Mouse (Mus musculus) neutrophil, adult 5-6 weeks (primary cell): ENCODE results near the gene Fam181a. TPM values are rescaled to one million over a fixed set of nuclear protein-coding genes. Genes with fewer than 3 reads are reported as not detected.

Experiments
- ATAC-seq: fragments of 151-379, 151-347 bp; 2 replicates; pipeline ENCODE4 v1.8.0; 2017; ENCODE audit warnings: mild to moderate bottlenecking, moderate TSS enrichment; ENCODE audit not compliant: insufficient number of reproducible peaks, poor library complexity, low FRiP score, severe bottlenecking; ENCODE audit errors: extremely low read depth
- total RNA-seq: library from RNA; stranded (forward); fragments of 200-1000 nt; gene quantifications from 2 replicates; pipeline ENCODE4 v1.2.3, GENCODE M21; 2017

Gene Fam181a
- total RNA-seq, 1 experiment from 2014 or later, result not detected

DNA sequence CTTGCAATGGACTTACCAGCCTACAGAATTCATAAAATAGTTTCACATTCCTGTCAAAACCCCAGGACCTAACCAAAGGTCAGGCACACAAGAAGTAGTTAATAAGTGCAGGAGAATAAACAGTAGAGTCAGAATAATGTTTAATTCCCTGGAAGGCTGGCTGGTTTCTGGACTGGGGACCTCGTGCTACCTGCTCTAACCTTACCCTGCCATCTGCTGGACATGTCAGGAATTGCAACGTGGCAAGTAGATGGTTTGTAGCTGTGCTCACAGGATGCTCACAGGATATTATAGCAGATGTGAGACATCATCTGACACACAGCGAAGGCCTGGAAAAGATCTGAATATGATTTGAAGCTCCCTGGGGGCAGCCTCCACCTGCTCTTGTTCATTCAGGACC is 37.7 kb downstream of the Fam181a start:
- ATAC-seq, result peak; percentile 77

DNA sequence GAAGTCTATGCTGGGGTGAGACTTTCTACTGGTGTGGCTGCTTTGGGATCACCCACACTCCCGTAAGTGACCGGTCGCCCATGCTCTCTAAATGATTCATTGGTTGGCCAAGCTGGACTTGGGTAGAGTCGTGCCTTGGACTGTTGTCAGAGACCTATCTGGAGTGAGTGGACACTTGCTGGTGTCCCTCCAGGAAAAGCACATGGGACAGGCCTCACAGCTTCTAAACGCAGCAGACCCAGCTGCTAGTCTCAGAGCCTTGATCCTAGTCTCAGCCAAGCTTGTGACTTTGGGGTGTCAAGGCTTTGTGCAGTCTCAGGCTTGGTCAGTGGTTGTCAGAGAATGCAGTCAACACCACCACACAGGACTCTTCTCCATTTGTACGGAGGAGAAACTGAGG is 42.0 kb downstream of the Fam181a start:
- ATAC-seq, result no peak

DNA sequence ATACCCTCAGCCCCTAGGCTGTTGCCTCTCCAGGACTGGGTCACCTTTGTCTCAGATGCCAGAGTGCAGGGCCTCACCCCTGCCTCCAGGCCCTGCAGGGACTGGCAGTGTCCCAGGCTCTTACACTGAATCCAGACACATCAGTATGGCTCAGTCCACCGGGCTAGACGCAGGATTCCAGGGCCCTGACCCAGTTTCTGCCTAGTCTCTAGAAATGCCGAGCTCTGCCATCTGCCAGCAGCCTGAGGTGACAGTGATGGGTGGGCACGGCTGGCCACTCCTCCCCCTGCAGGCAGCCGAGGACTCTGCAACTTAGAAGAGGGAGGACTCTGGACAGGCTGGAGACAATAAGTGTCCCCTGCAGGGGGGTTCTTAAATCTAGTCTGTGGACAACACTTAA is 42.8 kb downstream of the Fam181a start:
- ATAC-seq, result 0 out of 2 replicates have a peak, but pooled peaks have one; percentile 23

DNA sequence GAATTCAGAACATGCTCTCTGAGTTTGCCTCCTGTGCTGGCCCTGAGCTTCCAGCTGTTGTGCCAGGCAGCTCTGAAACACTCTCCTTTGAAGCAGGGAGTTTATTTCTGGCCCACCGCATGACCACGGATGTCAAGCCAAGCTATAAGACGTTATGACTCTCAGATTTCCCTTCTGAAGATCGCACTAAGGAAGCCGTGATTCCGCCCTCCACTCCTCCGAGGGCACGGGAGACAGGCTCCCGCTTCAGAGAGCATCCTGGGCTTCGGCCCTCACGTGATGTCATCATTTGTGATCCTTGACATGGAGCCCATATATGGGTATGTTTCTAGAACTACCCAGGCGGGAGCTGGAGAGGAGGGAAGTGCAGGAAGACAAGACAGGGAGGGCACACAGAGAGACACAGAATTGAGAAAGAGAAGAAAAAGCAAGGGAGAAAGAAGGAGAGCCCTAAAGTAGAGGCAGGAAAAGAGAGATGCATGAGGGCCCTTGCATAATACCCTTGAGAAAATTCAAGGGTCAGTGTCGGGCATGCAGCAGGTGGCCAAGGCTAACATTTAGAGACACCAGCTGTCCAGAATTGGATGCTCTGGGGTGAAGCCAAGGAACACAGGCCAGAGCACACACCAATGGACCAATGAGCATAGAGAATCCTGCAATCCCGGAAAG is 45.1 kb downstream of the Fam181a start, which contains the start of gene Asb2:
TSS of gene Asb2 (minus strand) at position 256 of the 669 bp plus-strand sequence.
- ATAC-seq, result no peak

DNA sequence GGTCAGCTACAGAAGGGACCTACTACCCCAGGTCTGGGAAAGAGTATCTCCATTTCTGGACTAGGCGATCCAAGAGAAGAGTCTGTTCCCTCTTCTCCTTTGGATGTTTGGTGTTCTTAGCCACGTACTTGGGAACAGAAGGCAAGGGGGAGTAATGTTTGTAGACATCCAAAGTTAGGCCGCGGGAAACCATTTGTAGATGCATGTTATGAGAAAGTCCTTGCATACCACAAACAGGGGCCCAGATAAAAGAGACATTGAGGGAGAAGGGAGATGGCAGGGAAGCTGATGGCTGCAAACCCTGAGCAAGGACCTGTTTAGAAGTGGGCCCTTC is 45.6 kb downstream of the Fam181a start:
- no peak for ATAC-seq

DNA sequence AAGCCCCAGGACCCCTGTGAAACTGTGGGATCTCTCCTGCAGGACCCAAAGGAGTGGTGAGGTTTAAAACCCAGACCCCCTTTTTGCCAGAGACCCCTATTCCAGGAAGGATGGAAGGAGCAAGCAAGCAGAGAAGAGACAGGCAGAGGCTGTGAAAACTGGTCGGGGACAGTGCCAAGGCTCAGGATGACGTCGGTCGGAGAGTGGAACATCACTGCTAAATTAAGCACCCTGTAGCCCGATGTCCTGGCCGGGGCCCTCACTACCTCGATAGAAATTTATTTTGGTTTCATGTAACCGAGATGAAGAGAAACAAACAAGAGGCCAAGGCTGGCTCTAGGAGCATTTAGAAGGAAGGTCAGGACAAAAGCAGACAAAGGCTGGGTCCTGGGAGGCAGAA is 47.4 kb downstream of the Fam181a start:
- ATAC-seq, result no peak

DNA sequence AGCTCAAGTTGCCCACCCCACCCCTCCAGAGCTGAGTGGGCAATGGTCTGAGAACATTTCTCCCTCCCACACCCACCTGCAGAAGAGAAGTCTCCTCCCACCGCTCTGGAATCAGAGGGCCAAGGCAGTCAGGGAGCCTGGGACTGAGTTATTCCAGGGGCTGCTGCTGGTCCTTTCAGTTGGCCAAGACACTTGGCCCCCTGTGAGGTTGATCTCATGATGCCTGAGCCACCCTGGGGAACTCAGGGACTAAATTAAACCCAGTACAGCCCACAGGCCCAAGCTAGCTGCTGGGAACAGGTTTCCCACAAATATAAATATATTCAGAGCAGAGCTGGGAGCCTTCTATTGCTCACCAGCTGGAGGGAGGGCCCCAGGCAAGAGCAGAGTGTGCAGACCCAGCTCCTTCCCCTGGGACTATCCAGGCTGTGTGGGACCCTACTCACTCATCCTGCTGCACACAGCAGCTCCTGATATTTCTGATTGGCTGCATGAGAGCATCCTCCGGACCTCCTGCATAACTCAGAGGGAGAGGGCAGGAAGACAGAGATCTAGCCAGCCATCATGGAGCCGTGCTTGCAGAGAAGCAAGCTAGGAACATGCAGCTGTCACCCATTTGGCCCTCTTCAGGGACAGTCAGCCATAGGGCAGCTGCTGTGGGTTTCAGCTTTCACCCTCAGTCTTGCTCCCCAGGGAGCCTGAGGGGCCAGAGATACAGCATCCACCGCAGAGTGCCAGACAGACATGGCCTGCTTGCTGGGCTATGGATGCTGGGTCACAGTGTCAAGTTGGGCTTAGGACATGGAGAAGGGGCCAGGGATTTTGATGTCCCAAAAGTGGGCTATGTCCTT is 48.4 kb downstream of the Fam181a start:
- no peak for ATAC-seq

DNA sequence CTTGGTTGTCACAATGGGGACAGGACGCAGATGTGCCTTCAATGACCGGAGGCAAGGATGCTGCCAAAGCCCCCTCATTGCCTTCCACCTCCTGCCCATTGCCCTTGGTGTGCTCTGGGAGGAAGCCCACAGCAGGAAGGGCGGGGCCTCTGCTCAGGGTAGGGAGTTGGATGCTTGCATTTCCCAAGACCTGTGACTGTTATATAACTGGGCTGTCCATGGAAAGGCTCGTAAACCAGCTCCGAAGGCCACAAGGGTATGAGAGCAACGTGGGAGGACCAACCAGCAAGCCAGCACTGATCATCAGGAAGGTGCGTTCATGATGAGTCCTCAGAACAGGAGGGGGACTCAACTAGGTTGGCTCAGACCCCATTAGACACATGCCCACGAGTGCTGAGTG is 50.0 kb downstream of the Fam181a start:
- no peak for ATAC-seq

DNA sequence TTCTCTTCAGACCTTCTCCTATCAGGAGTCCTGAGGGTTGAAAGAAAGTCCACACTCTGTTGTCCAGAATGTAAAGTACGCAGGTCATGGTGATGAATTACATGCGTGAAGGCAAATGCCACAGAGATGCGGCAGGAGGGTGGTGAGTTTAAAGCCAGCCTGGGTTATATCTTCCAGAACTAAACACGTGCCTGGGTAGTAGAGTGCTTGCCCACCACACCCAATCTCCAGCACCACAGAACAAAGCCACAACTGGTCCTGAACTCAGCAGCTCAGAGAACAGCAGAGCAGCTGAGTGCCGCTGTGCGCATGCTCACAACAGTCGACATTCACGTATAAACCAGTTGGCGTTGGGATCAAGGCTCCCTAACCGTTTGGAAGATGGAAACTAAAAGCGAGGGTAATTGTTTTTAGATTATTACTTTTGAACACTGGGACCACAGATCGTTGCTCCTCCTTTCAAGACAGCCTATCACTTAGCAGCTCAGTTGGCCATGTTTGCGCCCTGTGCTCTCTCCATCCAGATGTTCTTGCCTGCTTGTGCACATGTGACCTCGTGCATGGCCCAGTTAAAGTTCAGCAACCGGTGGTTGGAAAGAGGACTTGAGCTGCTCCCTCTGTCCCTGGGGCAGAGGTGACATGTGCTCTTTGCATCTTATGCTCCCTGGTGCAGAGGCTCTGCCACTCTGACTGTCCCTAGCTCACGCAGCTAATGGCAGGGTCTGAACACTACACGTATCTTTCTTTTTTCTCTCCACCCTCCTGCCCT is 50.9 kb downstream of the Fam181a start:
- ATAC-seq, result no peak

DNA sequence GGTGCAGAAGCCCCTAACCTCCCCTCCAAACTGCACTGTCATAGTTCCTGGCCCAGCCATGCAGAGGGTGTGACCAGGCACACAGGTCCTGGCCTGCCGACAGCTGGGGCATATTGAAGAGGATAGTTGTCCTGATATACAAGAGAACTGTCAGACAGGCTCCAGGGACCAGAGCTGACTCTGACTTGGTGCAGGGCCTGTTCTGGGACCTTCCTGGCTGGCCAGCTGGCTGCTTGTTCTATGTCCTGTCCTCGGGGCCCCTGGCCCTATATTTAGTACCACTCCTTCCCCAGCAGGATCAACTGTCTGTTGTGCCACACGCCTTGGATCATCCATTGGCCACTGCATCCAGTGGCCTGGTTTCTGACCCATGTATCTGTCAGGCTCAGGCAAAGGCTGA is 51.6 kb downstream of the Fam181a start:
- ATAC-seq, result no peak

Other genes starting within 250 kb of the Fam181a start
- gene Prima1, start 68.8 kb upstream of the Fam181a start, total RNA-seq, result not detected in 2 replicates
- gene Asb2, start 45.0 kb downstream of the Fam181a start, total RNA-seq, result not detected in 2 replicates
- gene Otub2, start 77.7 kb downstream of the Fam181a start, total RNA-seq, result 2.8 TPM in 2 replicates
- 1.6 and 2.3 TPM in 2 replicates for gene 9330161L09Rik, start 96.8 kb downstream of the Fam181a start, total RNA-seq
- gene Ddx24, start 114.9 kb downstream of the Fam181a start, total RNA-seq, result 136 and 137 TPM in 2 replicates
- gene Ifi27, start 123.2 kb downstream of the Fam181a start, total RNA-seq, result 91.4 and 117 TPM in 2 replicates
- 264 and 315 TPM in 2 replicates for gene Ifi27l2a, start 132.7 kb downstream of the Fam181a start, total RNA-seq
- gene Ifi27l2b, start 146.2 kb downstream of the Fam181a start, total RNA-seq, result not detected in 2 replicates
- 0.12 TPM in 1 of 2 replicates, not detected in the other for gene Ppp4r4, start 221.3 kb downstream of the Fam181a start, total RNA-seq